Mouse (Mus musculus): ENCODE measurements around the gene Atg2a. TPM values are rescaled to one million over a fixed set of nuclear protein-coding genes. Genes with fewer than 3 reads are reported as not detected.
A peak's percentile ranks its signal among the peaks of the same experiment; 100 is the strongest.

Atg2a gene
- polyA plus RNA-seq, 1 experiment from 2014 or later = 13.6 TPM

- no peaks in the 10 kb centered on the region for H3K27me3 ChIP-seq
- peaks cover 28% of the 10 kb centered on the region for H3K36me3 ChIP-seq
- peaks cover 19% of the 10 kb centered on the region for H3K4me1 ChIP-seq
- 1% methylated on average over 43 of the region's 48 CpGs for WGBS
- peak within 1 kb of the TSS; percentile 90 for H3K27ac ChIP-seq (replicated peaks)
- no peaks in the 10 kb centered on the region for H3K9me3 ChIP-seq
- peak within 1 kb of the TSS; percentile 69 for H3K4me2 ChIP-seq (replicated peaks)
- ATAC-seq (ENCODE audit: low FRiP score, low read depth) = peak; percentile 93
- peak within 1 kb of the TSS; percentile 77 for H3K4me3 ChIP-seq
- H3K9ac ChIP-seq (replicated peaks) = peak within 1 kb of the TSS; percentile 81
Measured at GRCm38 (mm10) chr19:6235084-6236052, 6.1 kb upstream of the Atg2a start, which contains the start of gene Ppp2r5b. Ppp2r5b (minus strand) TSS chr19:6235872.

DNA sequence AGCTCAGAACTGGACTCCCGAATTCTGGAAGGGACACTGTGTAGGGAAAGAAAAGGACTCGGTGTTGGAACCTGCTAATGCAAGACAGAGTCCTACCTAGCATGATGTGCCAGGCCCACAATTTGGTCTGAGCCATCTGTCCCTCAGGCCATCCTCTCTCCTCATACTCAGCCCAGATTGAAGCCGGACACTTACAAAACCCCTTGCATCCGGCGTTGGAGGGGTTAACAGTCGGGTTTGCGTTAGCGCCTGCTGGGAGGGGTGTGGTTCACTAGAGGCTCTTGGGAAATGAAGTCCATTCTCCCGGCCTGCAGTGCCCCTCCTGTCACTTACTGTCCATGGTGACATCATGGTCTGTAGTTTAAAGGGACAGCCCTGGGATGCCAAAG is 5.4 kb upstream of the Atg2a start:
- Histone ChIP-seq H3K27me3 (no peaks in the 10 kb centered on the region), H3K9ac (replicated peaks) (peak overlapping the region; percentile 81), H3K9me3 (no peaks in the 10 kb centered on the region), H3K4me2 (replicated peaks) (peak overlapping the region; percentile 69), H3K4me3 (peak overlapping the region; percentile 77), H3K4me1 (peaks cover 19% of the 10 kb centered on the region), H3K27ac (replicated peaks) (peak overlapping the region; percentile 90), H3K36me3 (peaks cover 21% of the 10 kb centered on the region)
- peak; percentile 85 for ATAC-seq (ENCODE audit: low FRiP score, low read depth)
- whole genome bisulfite sequencing = 0% methylated on average over 9 of the region's 9 CpGs

- 74% methylated on average over 7 of the region's 7 CpGs for WGBS
- H3K36me3 ChIP-seq = peaks cover 13% of the 10 kb centered on the region
- H3K27ac ChIP-seq (replicated peaks) = 0 out of 2 replicates have a peak overlapping the region, but pooled peaks have one; percentile 15
- peaks cover 19% of the 10 kb centered on the region for H3K4me1 ChIP-seq
- H3K27me3 ChIP-seq = no peaks in the 10 kb centered on the region
- no peak overlapping the region for H3K4me2 ChIP-seq (replicated peaks)
- ATAC-seq (ENCODE audit: low FRiP score, low read depth) = no peak
- H3K9ac ChIP-seq (replicated peaks) = no peak overlapping the region
- no peak overlapping the region for H3K4me3 ChIP-seq
- H3K9me3 ChIP-seq = no peaks in the 10 kb centered on the region
Measured at GRCm38 (mm10) chr19:6236842-6237241, 4.6 kb upstream of the Atg2a start.

- Histone ChIP-seq H3K9ac (replicated peaks) (no peak overlapping the region), H3K36me3 (no peaks in the 10 kb centered on the region), H3K4me3 (no peak overlapping the region), H3K27me3 (no peaks in the 10 kb centered on the region), H3K27ac (replicated peaks) (no peak overlapping the region), H3K4me2 (replicated peaks) (no peak overlapping the region), H3K4me1 (peaks cover 31% of the 10 kb centered on the region), H3K9me3 (no peaks in the 10 kb centered on the region)
- ATAC-seq (ENCODE audit: low FRiP score, low read depth) = no peak
Measured at GRCm38 (mm10) chr19:6238740-6239139, 2.7 kb upstream of the Atg2a start.

GRCm38 (mm10) chr19:6240136-6240535 is 1.3 kb upstream of the Atg2a start:
- Histone ChIP-seq H3K27ac (replicated peaks) (no peak overlapping the region), H3K27me3 (no peaks in the 10 kb centered on the region), H3K4me1 (peaks cover 20% of the 10 kb centered on the region), H3K9ac (replicated peaks) (no peak overlapping the region), H3K9me3 (no peaks in the 10 kb centered on the region), H3K4me2 (replicated peaks) (no peak overlapping the region), H3K36me3 (peaks cover 9% of the 10 kb centered on the region), H3K4me3 (no peak overlapping the region)
- no peak for ATAC-seq (ENCODE audit: low FRiP score, low read depth)
- WGBS = 72% methylated on average over 1 of the region's 1 CpGs

DNA sequence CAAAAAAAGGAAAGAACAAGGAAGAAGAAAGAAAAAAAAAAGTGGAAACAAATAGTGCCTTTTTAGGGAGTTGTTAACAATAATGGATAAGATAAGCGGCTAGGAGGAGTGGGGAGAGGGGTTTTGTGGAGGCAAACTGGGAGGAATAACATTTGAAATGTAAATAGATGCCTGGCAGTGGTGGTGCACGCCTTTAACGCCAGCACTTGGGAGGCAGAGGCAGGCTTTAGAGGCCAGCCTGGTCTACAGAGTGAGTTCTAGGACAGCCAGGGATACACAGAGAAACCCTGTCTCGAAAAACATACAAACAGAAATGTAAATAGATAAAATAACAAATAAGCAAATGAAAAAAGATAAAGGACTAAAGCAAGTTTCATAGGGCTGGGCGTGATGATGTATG is 743 bp upstream of the Atg2a start:
- H3K9me3 ChIP-seq = no peaks in the 10 kb centered on the region
- 0 out of 2 replicates have a peak overlapping the region, but pooled peaks have one; percentile 68 for H3K27ac ChIP-seq (replicated peaks)
- H3K36me3 ChIP-seq = peaks cover 14% of the 10 kb centered on the region
- WGBS = 37% methylated on average over 5 of the region's 5 CpGs
- peaks cover 20% of the 10 kb centered on the region for H3K4me1 ChIP-seq
- H3K4me3 ChIP-seq = no peak overlapping the region
- H3K27me3 ChIP-seq = no peaks in the 10 kb centered on the region
- peak overlapping the region; percentile 93; the same call in 1 of the 2 replicates for H3K4me2 ChIP-seq (replicated peaks)
- no peak overlapping the region for H3K9ac ChIP-seq (replicated peaks)
- no peak for ATAC-seq (ENCODE audit: low FRiP score, low read depth)

DNA sequence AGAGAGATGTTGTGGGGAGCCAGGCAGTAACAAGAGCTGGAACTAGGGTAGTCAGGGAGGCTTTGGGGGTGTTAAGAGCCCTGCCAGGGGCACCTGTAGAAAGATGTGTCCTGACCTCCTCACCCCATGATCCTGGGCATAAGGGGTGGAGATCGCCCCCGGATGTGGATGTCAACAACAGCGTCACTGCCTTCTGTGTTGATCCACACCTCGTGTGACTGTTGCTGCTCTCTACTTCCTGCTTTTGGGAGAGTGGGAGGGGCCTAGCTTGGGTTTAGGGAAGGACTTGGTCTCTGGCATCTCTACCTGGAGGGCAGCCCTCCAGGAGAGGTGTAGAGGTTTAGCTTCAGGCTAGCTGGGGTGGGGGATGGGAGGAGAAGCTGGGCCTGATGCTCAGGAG is 813 bp downstream of the Atg2a start:
- H3K9me3 ChIP-seq = no peaks in the 10 kb centered on the region
- peak overlapping the region; percentile 93 for H3K4me2 ChIP-seq (replicated peaks)
- H3K4me3 ChIP-seq = peak overlapping the region; percentile 90
- H3K27ac ChIP-seq (replicated peaks) = peak overlapping the region; percentile 68; the same call in 1 of the 2 replicates
- no peak for ATAC-seq (ENCODE audit: low FRiP score, low read depth)
- peak overlapping the region; percentile 94 for H3K9ac ChIP-seq (replicated peaks)
- peaks cover 28% of the 10 kb centered on the region for H3K36me3 ChIP-seq
- peaks cover 13% of the 10 kb centered on the region for H3K4me1 ChIP-seq
- WGBS = 2% methylated on average over 4 of the region's 4 CpGs
- H3K27me3 ChIP-seq = no peaks in the 10 kb centered on the region

DNA sequence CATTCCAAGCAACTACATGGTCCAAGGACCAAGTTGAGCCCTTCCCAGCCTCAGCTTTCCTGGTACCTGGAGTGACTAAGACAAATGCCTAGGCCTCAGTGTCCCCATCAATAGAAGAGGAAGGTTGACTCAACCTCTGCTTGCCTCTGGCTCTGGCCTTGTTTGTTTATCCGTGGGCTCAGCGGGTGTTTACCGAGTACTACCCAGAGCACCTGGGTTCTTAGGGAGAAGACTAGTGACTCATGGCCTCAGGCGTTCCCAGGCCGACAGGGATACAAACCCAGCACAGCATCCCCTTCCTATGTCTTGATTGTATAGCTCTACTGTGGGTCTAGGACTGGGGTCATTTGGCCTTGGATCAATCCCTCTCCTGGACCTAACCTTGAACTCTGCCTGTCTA is 1.8 kb downstream of the Atg2a start:
- peak overlapping the region; percentile 93; the same call in 1 of the 2 replicates for H3K4me2 ChIP-seq (replicated peaks)
- H3K36me3 ChIP-seq = peaks cover 38% of the 10 kb centered on the region
- H3K27me3 ChIP-seq = no peaks in the 10 kb centered on the region
- peaks cover 13% of the 10 kb centered on the region for H3K4me1 ChIP-seq
- 85% methylated on average over 5 of the region's 5 CpGs for whole genome bisulfite sequencing
- no peak overlapping the region for H3K27ac ChIP-seq (replicated peaks)
- no peak for ATAC-seq (ENCODE audit: low FRiP score, low read depth)
- no peak overlapping the region for H3K4me3 ChIP-seq
- no peaks in the 10 kb centered on the region for H3K9me3 ChIP-seq
- no peak overlapping the region; the same call in 1 of the 2 replicates for H3K9ac ChIP-seq (replicated peaks)

- WGBS = 90% methylated on average over 1 of the region's 1 CpGs
- Histone ChIP-seq H3K27ac (replicated peaks) (no peak overlapping the region), H3K4me1 (peaks cover 13% of the 10 kb centered on the region), H3K36me3 (peaks cover 57% of the 10 kb centered on the region), H3K9ac (replicated peaks) (no peak overlapping the region), H3K4me3 (no peak overlapping the region), H3K9me3 (no peaks in the 10 kb centered on the region), H3K4me2 (replicated peaks) (no peak overlapping the region), H3K27me3 (no peaks in the 10 kb centered on the region)
- ATAC-seq (ENCODE audit: low FRiP score, low read depth) = no peak
Measured at GRCm38 (mm10) chr19:6245806-6246205, 4.3 kb downstream of the Atg2a start.

- H3K27me3 ChIP-seq = no peaks in the 10 kb centered on the region
- peaks cover 75% of the 10 kb centered on the region for H3K36me3 ChIP-seq
Measured at GRCm38 (mm10) chr19:6247526-6248300, 6.2 kb downstream of the Atg2a start.

DNA sequence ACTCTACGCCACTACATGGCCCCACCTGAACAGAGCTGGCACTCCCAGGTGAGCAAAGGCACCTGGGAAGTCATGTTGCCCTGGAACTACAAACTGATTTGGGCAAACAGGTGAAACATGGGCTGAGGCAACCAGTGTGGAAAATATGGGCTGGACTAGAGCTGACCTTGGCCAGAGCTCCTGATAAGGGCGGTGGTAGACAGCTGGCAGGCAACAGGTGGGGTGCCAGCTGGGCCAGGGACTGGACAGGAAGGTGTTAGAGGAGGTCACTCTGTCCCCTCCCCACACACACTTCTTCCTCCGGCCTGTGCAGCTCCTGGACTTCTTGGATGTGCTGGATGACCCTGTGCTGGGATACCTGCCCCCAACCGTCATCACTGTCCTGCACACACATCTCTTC is 11.6 kb downstream of the Atg2a start:
- ATAC-seq (ENCODE audit: low FRiP score, low read depth) = no peak
- peaks cover 93% of the 10 kb centered on the region for H3K36me3 ChIP-seq
- 94% methylated on average over 4 of the region's 4 CpGs for WGBS

More at GRCm38 (mm10) chr19:6247526-6248300, 6.2 kb downstream of the Atg2a start:
- Histone ChIP-seq H3K9ac (replicated peaks) (no peak overlapping the region), H3K9me3 (no peaks in the 10 kb centered on the region), H3K4me3 (no peak overlapping the region), H3K27ac (replicated peaks) (no peak overlapping the region), H3K4me2 (replicated peaks) (no peak overlapping the region), H3K4me1 (peaks cover 6% of the 10 kb centered on the region)
- 94% methylated on average over 29 of the region's 29 CpGs for WGBS
- no peak for ATAC-seq (ENCODE audit: low FRiP score, low read depth)

GRCm38 (mm10) chr19:6260428-6260827 is 19.0 kb downstream of the Atg2a start:
- ATAC-seq (ENCODE audit: low FRiP score, low read depth) = no peak

More for the DNA sequence above, 11.6 kb downstream of the Atg2a start:
- Histone ChIP-seq H3K27ac (replicated peaks) (no peak overlapping the region), H3K9ac (replicated peaks) (no peak overlapping the region), H3K9me3 (no peaks in the 10 kb centered on the region), H3K4me3 (no peak overlapping the region), H3K27me3 (no peaks in the 10 kb centered on the region), H3K4me1 (no peaks in the 10 kb centered on the region), H3K4me2 (replicated peaks) (no peak overlapping the region)

More at GRCm38 (mm10) chr19:6260428-6260827, 19.0 kb downstream of the Atg2a start:
- WGBS = 63% methylated on average over 2 of the region's 2 CpGs
- no peak overlapping the region for H3K9ac ChIP-seq (replicated peaks)
- no peak overlapping the region for H3K4me2 ChIP-seq (replicated peaks)
- no peaks in the 10 kb centered on the region for H3K27me3 ChIP-seq
- no peaks in the 10 kb centered on the region for H3K9me3 ChIP-seq
- no peak overlapping the region for H3K27ac ChIP-seq (replicated peaks)
- H3K36me3 ChIP-seq = peaks cover 73% of the 10 kb centered on the region
- no peaks in the 10 kb centered on the region for H3K4me1 ChIP-seq
- H3K4me3 ChIP-seq = no peak overlapping the region

All from midbrain, embryonic 12.5 days (tissue).